Mouse (Mus musculus) neural tube, embryonic 11.5 days (tissue): ENCODE measurements around the gene Tap2. TPM values are rescaled to one million over a fixed set of nuclear protein-coding genes. Genes with fewer than 3 reads are reported as not detected.

Experiments used
- ATAC-seq: fragments of 200-750 bp; cut with Nextera tagmentation; 2 replicates; pipeline ENCODE4 v1.8.0; 2017; ENCODE audit warnings: moderate number of reproducible peaks, mild to moderate bottlenecking, moderate TSS enrichment, moderate library complexity; ENCODE audit not compliant: insufficient read depth, low FRiP score, low TSS enrichment
- DNase-seq: peaks from one replicate; pipeline ENCODE4 v3.0.0-alpha.2; 2015; ENCODE audit warnings: low spot score
- H3K27ac ChIP-seq: fragments of 300-500 bp; sonication (generic); 2 replicates; pipeline ENCODE4 v1.5.1; 2014; ENCODE audit warnings: low read depth, mild to moderate bottlenecking, low read length
- H3K27me3 ChIP-seq: fragments of 300-500 bp; sonication (generic); 2 replicates; pipeline ENCODE4 v1.6.1; 2014; ENCODE audit warnings: mild to moderate bottlenecking, low read length, mixed read lengths; ENCODE audit not compliant: control insufficient read depth, insufficient read depth
- H3K36me3 ChIP-seq: fragments of 300-500 bp; sonication (generic); 2 replicates; pipeline ENCODE4 v1.6.1; 2014; ENCODE audit warnings: mild to moderate bottlenecking, low read length, moderate library complexity, mixed read lengths; ENCODE audit not compliant: control insufficient read depth, insufficient read depth
- H3K4me1 ChIP-seq: fragments of 300-500 bp; sonication (generic); 2 replicates; pipeline ENCODE4 v1.6.1; 2014; ENCODE audit warnings: low read length, mixed read lengths; ENCODE audit not compliant: control insufficient read depth, insufficient read depth
- H3K4me2 ChIP-seq: fragments of 300-500 bp; sonication (generic); 2 replicates; pipeline ENCODE4 v1.6.1; 2014; ENCODE audit warnings: low read depth, mild to moderate bottlenecking, moderate library complexity
- H3K4me3 ChIP-seq: fragments of 300-500 bp; sonication (generic); 2 replicates; pipeline ENCODE4 v1.5.1; 2014; ENCODE audit warnings: low read depth, low read length
- H3K9ac ChIP-seq: fragments of 300-500 bp; sonication (generic); 2 replicates; pipeline ENCODE4 v1.6.1; 2014; ENCODE audit warnings: mild to moderate bottlenecking, low read length
- H3K9me3 ChIP-seq: fragments of 300-500 bp; sonication (generic); 2 replicates; pipeline ENCODE4 v1.6.1; 2016; ENCODE audit warnings: low read length; ENCODE audit not compliant: control insufficient read depth
- WGBS: fragments of 180-500 bp; shearing (Covaris S2); extraction: QIAGEN DNeasy Blood & Tissue Kit; methylation state at CpG from one replicate; pipeline ENCODE4 v1.1.7; 2014; 5-methylcytosine and 5-hydroxymethylcytosine counted together
- polyA plus RNA-seq: library from polyadenylated mRNA; unstranded; fragments of >200 nt; fragmentation: Nextera tagmentation; extraction: Ambion mirVana; gene quantifications from 2 replicates; pipeline ENCODE4 v1.2.1, GENCODE M21; 2014

Gene Tap2
- polyA plus RNA-seq, 1 experiment from 2014 or later = 0.60 TPM

DNA sequence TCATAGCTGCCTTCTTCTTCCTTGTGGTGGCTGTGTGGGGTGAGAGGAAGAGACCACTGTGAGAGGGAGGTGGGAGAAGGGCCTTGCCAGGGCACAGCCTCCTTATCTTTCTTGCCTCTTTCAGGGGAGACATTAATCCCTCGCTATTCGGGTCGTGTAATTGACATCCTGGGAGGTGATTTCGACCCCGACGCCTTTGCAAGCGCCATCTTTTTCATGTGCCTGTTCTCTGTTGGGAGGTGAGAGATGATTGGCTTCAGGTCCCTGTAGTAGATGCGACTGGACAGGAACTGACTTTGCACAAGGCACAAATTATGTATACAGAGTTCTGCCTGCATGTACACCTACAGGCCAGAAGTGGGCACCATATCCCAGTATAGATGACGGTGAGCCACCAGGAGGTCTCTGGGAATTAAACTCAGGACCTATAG lies 2.4 kb downstream of the Tap2 start:
- no peak overlapping the region for H3K4me3 ChIP-seq
- H3K9me3 ChIP-seq = no peaks in the 10 kb centered on the region
- no peaks in the 10 kb centered on the region; the same call in 1 of the 2 replicates for H3K4me1 ChIP-seq
- H3K9ac ChIP-seq = no peak overlapping the region
- DNase-seq = no peak
- 25% methylated on average over 9 of the region's 9 CpGs for WGBS
- no peaks in the 10 kb centered on the region for H3K36me3 ChIP-seq
- no peak overlapping the region for H3K27ac ChIP-seq
- peaks cover 25% of the 10 kb centered on the region for H3K27me3 ChIP-seq
- H3K4me2 ChIP-seq = no peak overlapping the region
- ATAC-seq = no peak

DNA sequence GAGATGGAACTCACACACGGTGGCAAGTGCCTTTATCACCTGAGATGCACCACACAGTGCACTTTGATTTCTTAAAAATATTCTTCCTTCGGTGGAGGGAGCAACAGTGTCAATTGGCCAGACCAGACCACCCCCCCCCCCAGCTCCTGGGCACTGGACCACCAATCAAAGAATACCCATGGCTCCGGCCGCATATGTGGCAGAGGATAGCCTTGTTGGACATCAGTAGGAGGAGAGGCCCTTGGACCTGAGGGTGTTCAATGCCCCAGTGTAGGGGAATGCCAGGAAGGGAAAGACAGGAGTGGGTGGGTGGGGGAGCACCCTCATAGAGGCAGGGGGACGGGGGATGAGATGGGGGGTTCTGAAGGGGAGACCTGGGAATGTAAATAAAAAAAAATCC lies 3.4 kb downstream of the Tap2 start:
- Histone ChIP-seq H3K4me1 (no peaks in the 10 kb centered on the region; the same call in 1 of the 2 replicates), H3K36me3 (no peaks in the 10 kb centered on the region), H3K9ac (no peak overlapping the region), H3K27ac (no peak overlapping the region), H3K4me2 (no peak overlapping the region), H3K27me3 (peaks cover 27% of the 10 kb centered on the region), H3K9me3 (no peaks in the 10 kb centered on the region), H3K4me3 (no peak overlapping the region)
- ATAC-seq (no peak), DNase-seq (no peak)
- 88% methylated on average over 5 of the region's 5 CpGs for WGBS

DNA sequence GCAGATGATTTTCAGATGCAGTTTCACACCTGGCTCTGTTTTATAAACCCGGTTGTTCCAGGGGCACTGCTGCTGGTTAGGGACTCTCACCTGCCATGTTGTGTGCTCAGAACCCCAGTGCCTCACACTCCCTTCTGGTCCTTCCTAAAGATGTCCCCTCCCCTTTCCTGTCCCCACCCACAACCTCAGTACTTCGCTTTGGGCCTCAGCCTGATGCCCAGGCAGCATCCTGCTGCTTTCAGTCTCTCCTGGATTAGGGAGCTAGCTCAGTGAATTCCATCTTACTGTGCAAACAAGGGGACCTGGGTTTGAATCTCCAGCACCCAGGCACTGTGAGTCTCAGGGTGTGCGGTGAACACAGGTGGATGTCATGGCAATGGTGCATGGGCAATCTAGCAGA lies 4.1 kb downstream of the Tap2 start:
- no peak overlapping the region for H3K4me3 ChIP-seq
- H3K27me3 ChIP-seq = peaks cover 34% of the 10 kb centered on the region
- no peaks in the 10 kb centered on the region for H3K9me3 ChIP-seq
- no peak overlapping the region for H3K4me2 ChIP-seq
- 54% methylated on average over 3 of the region's 3 CpGs for WGBS
- H3K9ac ChIP-seq = no peak overlapping the region
- no peaks in the 10 kb centered on the region for H3K36me3 ChIP-seq
- no peak for DNase-seq
- H3K27ac ChIP-seq = no peak overlapping the region
- H3K4me1 ChIP-seq = no peaks in the 10 kb centered on the region; the same call in 1 of the 2 replicates
- ATAC-seq = no peak

DNA sequence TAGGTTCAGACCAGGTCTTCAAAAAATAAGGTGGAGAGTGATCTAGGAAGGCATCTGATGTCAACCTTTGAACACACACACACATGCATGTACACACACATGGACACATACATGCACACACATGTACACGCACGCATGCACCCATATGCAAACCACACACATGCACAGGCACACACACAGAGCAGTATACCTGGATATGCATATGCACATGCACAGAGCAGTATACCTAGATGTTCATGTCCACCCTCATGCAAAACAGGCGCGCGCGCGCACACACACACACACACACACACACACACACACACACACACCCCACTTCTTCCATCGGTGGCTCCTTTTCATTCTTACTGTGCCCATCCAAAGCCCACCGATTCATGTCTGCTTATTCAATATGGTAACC lies 4.5 kb downstream of the Tap2 start:
- H3K9ac ChIP-seq = no peak overlapping the region
- H3K4me3 ChIP-seq = no peak overlapping the region
- DNase-seq (no peak), ATAC-seq (no peak)
- H3K36me3 ChIP-seq = no peaks in the 10 kb centered on the region
- H3K27me3 ChIP-seq = peaks cover 38% of the 10 kb centered on the region
- no peak overlapping the region for H3K4me2 ChIP-seq
- H3K27ac ChIP-seq = no peak overlapping the region
- no peaks in the 10 kb centered on the region; the same call in 1 of the 2 replicates for H3K4me1 ChIP-seq
- H3K9me3 ChIP-seq = no peaks in the 10 kb centered on the region
- 96% methylated on average over 9 of the region's 9 CpGs for WGBS

DNA sequence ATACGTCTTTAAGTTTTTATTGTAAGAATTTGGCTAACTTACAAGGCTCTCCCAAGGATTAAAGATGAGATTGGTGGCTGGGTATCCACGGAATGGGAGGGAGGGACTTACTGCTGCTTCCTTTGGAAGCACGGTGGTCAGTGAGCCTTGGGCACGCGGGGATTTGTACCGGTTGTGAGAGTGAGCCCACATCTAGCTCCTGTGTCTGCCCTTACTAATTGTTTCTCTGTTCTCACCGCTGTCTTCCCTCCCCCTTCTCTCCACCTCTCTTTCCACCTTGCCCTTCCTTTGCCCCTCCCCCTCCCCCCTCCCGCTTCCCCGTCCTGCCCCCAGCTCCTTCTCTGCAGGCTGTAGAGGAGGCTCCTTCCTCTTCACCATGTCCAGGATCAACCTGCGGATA lies 5.1 kb downstream of the Tap2 start:
- Histone ChIP-seq H3K9ac (no peak overlapping the region), H3K27me3 (peaks cover 37% of the 10 kb centered on the region)
- WGBS = 26% methylated on average over 10 of the region's 10 CpGs

DNA sequence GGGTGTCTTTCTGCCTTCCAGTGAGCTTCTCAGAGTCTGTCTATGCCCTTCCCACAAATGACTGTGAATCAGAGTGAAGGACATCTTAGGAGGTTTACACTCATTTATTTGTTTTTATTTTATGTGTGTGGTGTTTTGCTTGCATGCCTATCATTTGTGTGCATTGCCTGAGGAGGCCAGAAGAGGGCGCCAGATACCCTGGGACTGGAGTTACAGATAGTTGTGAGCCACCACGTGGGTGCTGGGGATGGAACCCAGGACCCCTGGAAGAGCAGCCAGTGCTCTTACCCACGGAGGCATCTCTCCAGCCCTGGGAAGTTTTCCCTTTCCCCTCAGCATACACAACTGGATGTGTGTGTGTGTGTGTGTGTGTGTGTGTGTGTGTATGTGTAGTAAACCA lies 6.4 kb downstream of the Tap2 start:
- Histone ChIP-seq H3K9me3 (no peaks in the 10 kb centered on the region), H3K4me2 (no peak overlapping the region), H3K27me3 (peaks cover 43% of the 10 kb centered on the region), H3K4me3 (no peak overlapping the region), H3K36me3 (no peaks in the 10 kb centered on the region), H3K4me1 (no peaks in the 10 kb centered on the region; the same call in 1 of the 2 replicates), H3K27ac (no peak overlapping the region), H3K9ac (no peak overlapping the region)
- DNase-seq (no peak), ATAC-seq (no peak)
- WGBS = 44% methylated on average over 3 of the region's 3 CpGs

More for the DNA sequence above, 5.1 kb downstream of the Tap2 start:
- no peak for ATAC-seq
- no peaks in the 10 kb centered on the region for H3K36me3 ChIP-seq
- H3K4me3 ChIP-seq = no peak overlapping the region
- no peak overlapping the region for H3K27ac ChIP-seq
- no peak for DNase-seq
- H3K4me2 ChIP-seq = no peak overlapping the region
- H3K9me3 ChIP-seq = no peaks in the 10 kb centered on the region
- no peaks in the 10 kb centered on the region; the same call in 1 of the 2 replicates for H3K4me1 ChIP-seq

DNA sequence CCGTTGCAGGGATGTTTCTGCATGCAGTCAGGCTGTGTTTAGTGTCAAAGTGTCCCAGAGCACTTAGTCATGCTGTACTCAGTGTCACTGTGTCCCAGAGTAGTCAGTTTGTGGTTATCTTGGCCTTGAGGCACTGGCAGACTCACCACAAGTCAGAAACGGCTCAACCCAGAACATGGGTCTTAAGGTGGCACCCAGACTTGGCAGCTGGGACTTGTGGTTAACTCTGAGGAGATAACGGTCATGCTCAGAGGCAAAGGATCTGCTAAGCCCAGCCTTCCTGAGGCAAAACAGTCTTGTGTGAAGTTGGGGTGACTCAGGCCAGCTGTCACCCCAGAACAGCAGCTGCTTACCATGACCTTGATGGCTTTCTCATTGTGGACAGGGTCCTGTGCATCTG lies 7.3 kb downstream of the Tap2 start:
- DNase-seq (no peak), ATAC-seq (no peak)
- 81% methylated on average over 3 of the region's 3 CpGs for WGBS
- no peaks in the 10 kb centered on the region for H3K36me3 ChIP-seq
- H3K27ac ChIP-seq = no peak overlapping the region
- H3K9me3 ChIP-seq = no peaks in the 10 kb centered on the region
- no peak overlapping the region for H3K4me3 ChIP-seq
- no peak overlapping the region for H3K9ac ChIP-seq
- H3K4me2 ChIP-seq = no peak overlapping the region
- peaks cover 35% of the 10 kb centered on the region for H3K27me3 ChIP-seq
- no peaks in the 10 kb centered on the region for H3K4me1 ChIP-seq

DNA sequence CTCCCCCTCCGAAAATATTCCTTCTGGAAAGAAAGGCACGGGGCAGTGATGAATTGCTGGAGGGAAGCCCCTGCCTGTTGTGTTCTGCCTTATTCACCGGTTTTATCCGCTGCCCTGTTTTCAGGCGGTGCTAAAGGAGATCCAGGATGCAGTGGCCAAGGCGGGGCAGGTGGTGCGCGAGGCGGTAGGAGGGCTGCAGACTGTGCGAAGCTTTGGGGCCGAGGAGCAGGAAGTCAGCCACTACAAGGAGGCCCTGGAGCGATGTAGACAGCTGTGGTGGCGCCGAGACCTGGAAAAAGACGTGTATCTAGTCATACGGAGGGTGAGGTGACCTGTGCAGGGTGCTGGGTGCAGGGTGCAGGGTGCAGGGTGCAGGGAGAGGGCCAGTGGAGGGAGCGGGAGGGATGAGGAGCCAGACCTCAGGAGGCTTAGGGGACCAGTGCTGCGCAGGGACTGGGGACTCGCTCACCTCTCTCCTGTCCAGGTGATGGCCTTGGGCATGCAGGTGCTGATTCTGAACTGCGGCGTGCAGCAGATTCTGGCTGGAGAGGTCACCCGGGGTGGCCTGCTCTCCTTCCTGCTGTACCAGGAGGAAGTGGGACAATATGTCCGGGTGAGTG lies 8.5 kb downstream of the Tap2 start:
- no peaks in the 10 kb centered on the region for H3K9me3 ChIP-seq
- no peaks in the 10 kb centered on the region for H3K4me1 ChIP-seq
- DNase-seq = no peak
- H3K27ac ChIP-seq = no peak overlapping the region
- no peak for ATAC-seq
- no peak overlapping the region for H3K4me3 ChIP-seq
- H3K4me2 ChIP-seq = no peak overlapping the region
- 21% methylated on average over 23 of the region's 23 CpGs for WGBS
- no peaks in the 10 kb centered on the region for H3K36me3 ChIP-seq
- peaks cover 34% of the 10 kb centered on the region for H3K27me3 ChIP-seq
- H3K9ac ChIP-seq = no peak overlapping the region

DNA sequence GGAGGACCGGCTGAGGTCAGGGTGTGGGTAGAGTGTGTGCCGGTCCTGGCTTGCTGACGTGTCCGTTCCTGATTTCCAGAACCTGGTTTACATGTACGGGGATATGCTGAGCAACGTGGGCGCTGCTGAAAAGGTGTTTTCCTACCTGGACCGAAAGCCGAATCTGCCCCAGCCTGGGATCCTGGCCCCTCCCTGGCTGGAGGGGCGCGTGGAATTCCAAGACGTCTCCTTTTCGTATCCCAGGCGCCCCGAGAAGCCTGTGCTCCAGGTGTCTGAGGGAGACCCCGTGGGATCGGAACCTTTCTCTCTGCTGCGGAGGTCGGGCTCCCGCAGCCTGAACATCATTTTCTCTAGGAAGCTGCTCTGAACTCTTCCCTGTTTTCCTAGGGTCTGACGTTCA lies 10.6 kb downstream of the Tap2 start:
- WGBS = 45% methylated on average over 21 of the region's 21 CpGs
- Histone ChIP-seq H3K36me3 (no peaks in the 10 kb centered on the region), H3K4me2 (no peak overlapping the region), H3K9me3 (no peaks in the 10 kb centered on the region), H3K9ac (no peak overlapping the region), H3K27me3 (peaks cover 34% of the 10 kb centered on the region), H3K27ac (no peak overlapping the region), H3K4me3 (no peak overlapping the region), H3K4me1 (no peaks in the 10 kb centered on the region)
- DNase-seq (no peak), ATAC-seq (no peak)
